Mouse (Mus musculus) heart, postnatal 0 days (tissue): ENCODE data around the gene Ifna2. TPM values are rescaled to one million over a fixed set of nuclear protein-coding genes. Genes with fewer than 3 reads are reported as not detected.

ENCODE experiments used
- ATAC-seq: fragments of 200-750 bp; cut with Nextera tagmentation; 2 replicates; pipeline ENCODE4 v1.8.0; 2017; ENCODE audit warnings: low read depth, moderate number of reproducible peaks, moderate library complexity; ENCODE audit not compliant: insufficient read depth
- DNase-seq: peaks from one replicate; pipeline ENCODE4 v3.0.0-alpha.2; 2016; ENCODE audit warnings: low spot score
- H3K27ac ChIP-seq: fragments of 300-500 bp; sonication (generic); 2 replicates; pipeline ENCODE4 v1.5.1; 2014; ENCODE audit warnings: low read depth, mild to moderate bottlenecking
- H3K27me3 ChIP-seq: fragments of 300-500 bp; sonication (generic); 2 replicates; pipeline ENCODE4 v1.6.1; 2014; ENCODE audit warnings: low read length, mixed read lengths; ENCODE audit not compliant: control insufficient read depth, insufficient read depth
- H3K36me3 ChIP-seq: fragments of 300-500 bp; sonication (generic); replicated peaks from 2 replicates; pipeline ENCODE4 v1.6.1; 2014; ENCODE audit warnings: low read length, mixed read lengths; ENCODE audit not compliant: control insufficient read depth, insufficient read depth
- H3K4me1 ChIP-seq: fragments of 300-500 bp; sonication (generic); 2 replicates; pipeline ENCODE4 v1.6.1; 2014; ENCODE audit warnings: antibody characterized with exemption; ENCODE audit not compliant: control insufficient read depth, insufficient read depth
- H3K4me2 ChIP-seq: fragments of 300-500 bp; sonication (generic); 2 replicates; pipeline ENCODE4 v1.6.1; 2014; ENCODE audit warnings: low read depth, mild to moderate bottlenecking, low read length, moderate library complexity
- H3K4me3 ChIP-seq: fragments of 300-500 bp; sonication (generic); 2 replicates; pipeline ENCODE4 v1.5.1; 2014; ENCODE audit warnings: low read depth, low read length
- H3K9ac ChIP-seq: fragments of 300-500 bp; sonication (generic); replicated peaks from 2 replicates; pipeline ENCODE4 v1.6.1; 2014; ENCODE audit warnings: low read depth, low read length, mixed read lengths
- H3K9me3 ChIP-seq: fragments of 300-500 bp; sonication (generic); replicated peaks from 2 replicates; pipeline ENCODE4 v1.6.1; 2016; ENCODE audit warnings: low read length; ENCODE audit not compliant: control insufficient read depth
- CTCF ChIP-seq: IDR thresholded peaks from 2 replicates; pipeline ENCODE4 v1.5.1; 2016; ENCODE audit warnings: antibody characterized with exemption, control low read depth, low read depth
- EP300 ChIP-seq: IDR thresholded peaks from 2 replicates; pipeline ENCODE4 v1.6.1; 2016; ENCODE audit warnings: antibody characterized with exemption, low read depth
- WGBS: fragments of 180-500 bp; shearing (Covaris S2); extraction: QIAGEN DNeasy Blood & Tissue Kit; methylation state at CpG from one replicate; pipeline ENCODE4 v1.1.7; 2014; 5-methylcytosine and 5-hydroxymethylcytosine counted together
- polyA plus RNA-seq: library from polyadenylated mRNA; unstranded; fragments of >200 nt; fragmentation: Nextera tagmentation; extraction: Ambion mirVana; gene quantifications from 2 replicates; pipeline ENCODE4 v1.2.1, GENCODE M21; 2015
- total RNA-seq: library from RNA; depleted of rRNA; stranded (reverse); fragments of >200 nt; gene quantifications from 2 replicates; pipeline ENCODE4 v1.2.3, GENCODE M21; 2014; ENCODE audit warnings: low replicate concordance; rRNA removed

Ifna2 gene
- total and polyA plus RNA-seq, 2 experiments from 2014 or later: not detected

DNA sequence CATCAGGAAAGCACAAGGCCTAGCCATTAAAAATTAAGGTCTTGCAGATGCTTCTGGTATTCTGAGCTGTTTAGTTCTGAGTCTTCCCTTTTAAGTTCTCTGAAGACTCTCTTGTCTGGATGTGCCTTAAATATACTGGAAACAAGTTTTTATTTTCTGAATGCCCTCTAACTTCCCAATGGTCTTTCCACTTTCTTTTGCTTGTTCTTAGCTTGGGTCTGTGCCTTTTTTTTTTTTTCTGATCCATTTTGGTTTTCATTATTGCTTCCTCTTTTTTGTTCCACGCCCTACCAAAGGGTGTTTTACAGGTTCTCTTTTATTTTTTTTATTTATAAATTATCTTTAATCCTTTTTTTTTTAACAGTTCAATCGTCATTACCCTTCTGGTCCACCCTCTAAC lies 39.4 kb downstream of the Ifna2 start, which contains the start of gene Ifna13:
Gene Ifna13 (minus strand): TSS at position 101 of the 400 bp plus-strand sequence.
- WGBS: 55% methylated on average over 2 of the region's 2 CpGs
- TF ChIP-seq CTCF: no peak
- no peak for TF ChIP-seq EP300
- no peak for DNase-seq
- Histone ChIP-seq H3K27me3 (no peaks in the 10 kb centered on the region), H3K36me3 (no peaks in the 10 kb centered on the region), H3K4me3 (no peak within 1 kb of the TSS), H3K27ac (no peak within 1 kb of the TSS), H3K9ac (no peak within 1 kb of the TSS), H3K9me3 (no peaks in the 10 kb centered on the region), H3K4me2 (no peak within 1 kb of the TSS), H3K4me1 (no peaks in the 10 kb centered on the region)
- ATAC-seq: no peak

DNA sequence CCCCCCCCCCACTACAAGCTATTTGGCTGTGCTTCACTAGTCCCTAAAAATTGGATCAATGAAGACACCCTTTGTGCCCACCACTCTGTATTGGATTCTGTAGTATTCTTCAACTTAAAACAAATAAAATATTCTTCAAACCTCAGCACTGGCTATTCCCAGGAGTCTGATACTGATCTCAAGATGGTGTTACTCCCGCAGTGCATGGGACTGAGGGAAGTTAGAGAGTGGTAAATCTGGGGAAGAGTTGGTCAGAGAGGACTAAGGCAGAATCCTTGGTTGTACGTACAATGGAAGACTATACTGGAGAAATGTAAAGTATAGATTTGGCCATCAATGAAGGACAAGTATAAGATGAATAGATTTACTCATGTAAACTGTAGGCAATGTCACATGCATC lies 41.2 kb downstream of the Ifna2 start:
- Histone ChIP-seq H3K9ac (no peak overlapping the region), H3K27ac (no peak overlapping the region), H3K36me3 (no peaks in the 10 kb centered on the region), H3K4me2 (no peak overlapping the region), H3K4me1 (no peaks in the 10 kb centered on the region), H3K27me3 (no peaks in the 10 kb centered on the region), H3K9me3 (no peaks in the 10 kb centered on the region), H3K4me3 (no peak overlapping the region)
- WGBS: 33% methylated on average over 2 of the region's 2 CpGs
- TF ChIP-seq EP300: no peak
- no peak for TF ChIP-seq CTCF
- no peak for ATAC-seq
- no peak for DNase-seq

DNA sequence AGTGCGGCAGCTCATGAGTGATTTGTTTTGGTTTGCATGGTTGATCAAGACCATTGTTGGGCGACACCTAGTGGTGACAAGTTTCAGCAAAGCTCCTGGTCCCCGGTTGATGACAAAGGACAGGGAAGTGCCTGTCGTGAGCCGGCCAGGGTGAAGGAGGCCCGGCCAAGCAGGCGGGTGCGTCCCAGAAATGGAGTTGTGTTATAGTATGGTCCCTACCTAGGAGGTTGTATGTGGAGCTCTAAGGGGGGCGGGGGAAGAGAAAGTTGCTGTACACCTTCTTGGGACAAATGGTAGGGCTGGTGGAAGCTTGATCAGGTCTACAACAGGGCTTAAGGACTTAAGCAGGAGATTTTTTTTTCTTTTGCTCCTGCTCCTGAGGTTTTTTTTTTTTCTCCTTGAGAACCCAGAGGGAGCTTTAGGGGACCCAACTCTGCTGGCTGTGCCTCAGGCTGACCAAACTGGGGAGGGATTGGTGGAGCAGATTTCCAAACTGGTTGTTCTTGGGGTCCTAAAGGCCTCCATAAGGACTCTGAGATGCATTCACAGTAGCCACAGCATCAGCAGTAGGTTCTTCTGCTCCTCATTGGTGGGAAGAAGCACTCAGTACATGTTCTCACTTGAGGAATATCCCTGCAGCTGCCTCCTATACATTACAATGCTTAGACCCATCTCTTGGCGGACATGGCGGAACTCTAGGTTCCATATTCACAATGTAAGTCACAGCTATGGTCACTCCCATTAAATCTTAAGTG lies 42.5 kb downstream of the Ifna2 start:
- peak overlapping the region; percentile 52 for H3K9ac ChIP-seq
- ATAC-seq (peak; percentile 82), DNase-seq (peak; percentile 99)
- H3K36me3 ChIP-seq: no peaks in the 10 kb centered on the region
- no peak overlapping the region for H3K27ac ChIP-seq
- peak overlapping the region; percentile 52 for H3K4me3 ChIP-seq
- peak overlapping the region; percentile 53 for H3K4me2 ChIP-seq
- TF ChIP-seq EP300 (no peak), CTCF (peak; percentile 90)
- WGBS: 14% methylated on average over 11 of the region's 11 CpGs
- no peaks in the 10 kb centered on the region for H3K27me3 ChIP-seq
- H3K4me1 ChIP-seq: no peaks in the 10 kb centered on the region
- H3K9me3 ChIP-seq: no peaks in the 10 kb centered on the region

DNA sequence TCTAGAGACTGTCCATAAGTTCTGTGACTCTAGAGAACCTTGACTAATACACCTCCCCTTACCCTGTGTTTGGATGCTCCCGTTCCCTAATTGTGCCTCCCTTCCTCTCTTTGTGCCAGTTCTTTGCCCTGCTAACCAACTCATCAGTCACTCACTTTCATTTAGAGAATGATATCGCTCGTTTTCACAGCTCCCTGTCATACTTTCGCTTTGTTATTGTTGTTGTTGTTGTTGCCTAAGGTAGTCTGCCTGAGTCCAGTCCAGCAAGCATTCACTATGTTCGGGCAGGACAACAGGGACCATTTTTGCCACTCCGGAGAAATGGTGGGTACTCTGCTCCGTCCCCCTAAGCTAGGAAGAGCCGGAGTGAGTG lies 43.0 kb downstream of the Ifna2 start:
- Histone ChIP-seq H3K4me2 (peak overlapping the region; percentile 53), H3K9me3 (no peaks in the 10 kb centered on the region), H3K27me3 (no peaks in the 10 kb centered on the region), H3K9ac (peak overlapping the region; percentile 52), H3K4me3 (peak overlapping the region; percentile 52), H3K27ac (no peak overlapping the region; the same call in 1 of the 2 replicates), H3K4me1 (no peaks in the 10 kb centered on the region), H3K36me3 (no peaks in the 10 kb centered on the region)
- ATAC-seq: peak; percentile 7; the same call in 1 of the 2 replicates
- WGBS: 35% methylated on average over 8 of the region's 8 CpGs
- TF ChIP-seq EP300 (no peak), CTCF (no peak)
- no peak for DNase-seq

DNA sequence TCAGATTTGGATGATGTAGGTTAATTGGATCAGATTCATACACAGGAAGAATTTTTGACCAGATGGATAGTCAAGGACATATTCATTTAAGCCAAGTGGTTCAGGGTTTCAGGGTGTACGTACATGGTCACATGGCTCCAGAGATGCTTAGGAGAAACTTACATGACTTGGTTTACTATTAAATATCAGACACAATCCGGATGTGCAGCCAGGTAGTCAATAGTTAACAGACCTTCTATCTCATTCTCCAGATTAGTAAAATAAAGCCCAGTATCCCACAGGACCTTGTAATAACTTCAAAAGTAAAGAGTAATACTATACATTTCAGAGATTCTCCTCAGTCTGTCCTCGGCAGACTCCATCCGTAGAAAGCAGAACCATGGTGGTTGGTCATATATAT lies 49.4 kb downstream of the Ifna2 start, which contains the start of gene C87499:
Gene C87499 (minus strand): TSS at position 101 of the 400 bp plus-strand sequence.
- no peaks in the 10 kb centered on the region for H3K27me3 ChIP-seq
- H3K9ac ChIP-seq: no peak within 1 kb of the TSS
- H3K9me3 ChIP-seq: no peaks in the 10 kb centered on the region
- TF ChIP-seq EP300 (no peak), CTCF (no peak)
- no peaks in the 10 kb centered on the region for H3K4me1 ChIP-seq
- no peak within 1 kb of the TSS for H3K4me3 ChIP-seq
- WGBS: 92% methylated on average over 4 of the region's 4 CpGs
- H3K27ac ChIP-seq: no peak within 1 kb of the TSS
- DNase-seq (no peak), ATAC-seq (no peak)
- no peak within 1 kb of the TSS for H3K4me2 ChIP-seq
- H3K36me3 ChIP-seq: no peaks in the 10 kb centered on the region

Other genes starting within 250 kb of the Ifna2 start
Only the 30 nearest of the 33 such genes appear.
- not detected in 2 replicates for gene Ifnb1, start 161.1 kb downstream of the Ifna2 start, total RNA-seq
- gene Ifnb1, start 161.1 kb downstream of the Ifna2 start, polyA plus RNA-seq: not detected in 2 replicates
- gene Ifna15, start 125.7 kb downstream of the Ifna2 start, total RNA-seq: not detected in 2 replicates
- not detected in 2 replicates for gene Ifna15, start 125.7 kb downstream of the Ifna2 start, polyA plus RNA-seq
- gene Ifna14, start 112.1 kb downstream of the Ifna2 start, total RNA-seq: not detected in 2 replicates
- not detected in 2 replicates for gene Ifna14, start 112.1 kb downstream of the Ifna2 start, polyA plus RNA-seq
- gene Ifna9, start 91.5 kb downstream of the Ifna2 start, total RNA-seq: not detected in 2 replicates
- gene Ifna9, start 91.5 kb downstream of the Ifna2 start, polyA plus RNA-seq: not detected in 2 replicates
- gene Ifna12, start 80.5 kb downstream of the Ifna2 start, total RNA-seq: not detected in 2 replicates
- gene Ifna12, start 80.5 kb downstream of the Ifna2 start, polyA plus RNA-seq: not detected in 2 replicates
- gene C87499, start 49.5 kb downstream of the Ifna2 start, total RNA-seq: not detected in 2 replicates
- not detected in 2 replicates for gene C87499, start 49.5 kb downstream of the Ifna2 start, polyA plus RNA-seq
- not detected in 2 replicates for gene Ifna13, start 39.5 kb downstream of the Ifna2 start, total RNA-seq
- not detected in 2 replicates for gene Ifna13, start 39.5 kb downstream of the Ifna2 start, polyA plus RNA-seq
- not detected in 2 replicates for gene Ifna16, start 7.0 kb downstream of the Ifna2 start, total RNA-seq
- gene Ifna16, start 7.0 kb downstream of the Ifna2 start, polyA plus RNA-seq: not detected in 2 replicates
- not detected in 2 replicates for gene Ifnab, start 7.4 kb upstream of the Ifna2 start, total RNA-seq
- not detected in 2 replicates for gene Ifnab, start 7.4 kb upstream of the Ifna2 start, polyA plus RNA-seq
- gene Gm26566, start 37.9 kb upstream of the Ifna2 start, total RNA-seq: 0.69 and 0.81 TPM in 2 replicates
- gene Gm26566, start 37.9 kb upstream of the Ifna2 start, polyA plus RNA-seq: 0.52 and 0.66 TPM in 2 replicates
- gene Klhl9, start 38.6 kb upstream of the Ifna2 start, total RNA-seq: 115 and 134 TPM in 2 replicates
- gene Klhl9, start 38.6 kb upstream of the Ifna2 start, polyA plus RNA-seq: 65.9 and 66.7 TPM in 2 replicates
- gene Gm13271, start 71.0 kb upstream of the Ifna2 start, total RNA-seq: not detected in 2 replicates
- not detected in 2 replicates for gene Gm13271, start 71.0 kb upstream of the Ifna2 start, polyA plus RNA-seq
- not detected in 2 replicates for gene Gm13283, start 76.2 kb upstream of the Ifna2 start, total RNA-seq
- 0.25 and 0.46 TPM in 2 replicates for gene Gm13283, start 76.2 kb upstream of the Ifna2 start, polyA plus RNA-seq
- gene Gm13290, start 89.9 kb upstream of the Ifna2 start, total RNA-seq: not detected in 2 replicates
- 0.20 TPM in 1 of 2 replicates, not detected in the other for gene Gm13290, start 89.9 kb upstream of the Ifna2 start, polyA plus RNA-seq
- gene Gm13289, start 93.0 kb upstream of the Ifna2 start, total RNA-seq: not detected in 2 replicates
- not detected in 2 replicates for gene Gm13289, start 93.0 kb upstream of the Ifna2 start, polyA plus RNA-seq
- gene Gm13272, start 95.9 kb upstream of the Ifna2 start, total RNA-seq: not detected in 2 replicates
- gene Gm13272, start 95.9 kb upstream of the Ifna2 start, polyA plus RNA-seq: not detected in 2 replicates
- gene Ifnz, start 98.2 kb upstream of the Ifna2 start, total RNA-seq: not detected in 2 replicates
- gene Ifnz, start 98.2 kb upstream of the Ifna2 start, polyA plus RNA-seq: 0.22 and 0.41 TPM in 2 replicates
- gene Gm13276, start 101.8 kb upstream of the Ifna2 start, total RNA-seq: not detected in 2 replicates
- not detected in 2 replicates for gene Gm13276, start 101.8 kb upstream of the Ifna2 start, polyA plus RNA-seq
- not detected in 2 replicates for gene Gm13277, start 104.7 kb upstream of the Ifna2 start, total RNA-seq
- gene Gm13277, start 104.7 kb upstream of the Ifna2 start, polyA plus RNA-seq: not detected in 2 replicates
- gene Gm13278, start 107.6 kb upstream of the Ifna2 start, total RNA-seq: not detected in 2 replicates
- gene Gm13278, start 107.6 kb upstream of the Ifna2 start, polyA plus RNA-seq: not detected in 2 replicates
- not detected in 2 replicates for gene Gm13275, start 110.6 kb upstream of the Ifna2 start, total RNA-seq
- gene Gm13275, start 110.6 kb upstream of the Ifna2 start, polyA plus RNA-seq: not detected in 2 replicates
- gene Gm13279, start 113.5 kb upstream of the Ifna2 start, total RNA-seq: not detected in 2 replicates
- gene Gm13279, start 113.5 kb upstream of the Ifna2 start, polyA plus RNA-seq: not detected in 2 replicates
- 0.50 and 0.66 TPM in 2 replicates for gene Gm13285, start 115.8 kb upstream of the Ifna2 start, total RNA-seq
- gene Gm13285, start 115.8 kb upstream of the Ifna2 start, polyA plus RNA-seq: 0.78 and 0.85 TPM in 2 replicates
- not detected in 2 replicates for gene Gm13287, start 119.3 kb upstream of the Ifna2 start, total RNA-seq
- gene Gm13287, start 119.3 kb upstream of the Ifna2 start, polyA plus RNA-seq: not detected in 2 replicates
- not detected in 2 replicates for gene Gm13288, start 121.6 kb upstream of the Ifna2 start, total RNA-seq
- gene Gm13288, start 121.6 kb upstream of the Ifna2 start, polyA plus RNA-seq: not detected in 2 replicates
- gene Ifna7, start 132.3 kb upstream of the Ifna2 start, total RNA-seq: not detected in 2 replicates
- gene Ifna7, start 132.3 kb upstream of the Ifna2 start, polyA plus RNA-seq: not detected in 2 replicates
- not detected in 2 replicates for gene Ifna11, start 136.0 kb upstream of the Ifna2 start, total RNA-seq
- not detected in 2 replicates for gene Ifna11, start 136.0 kb upstream of the Ifna2 start, polyA plus RNA-seq
- not detected in 2 replicates for gene Ifna6, start 143.5 kb upstream of the Ifna2 start, total RNA-seq
- not detected in 2 replicates for gene Ifna6, start 143.5 kb upstream of the Ifna2 start, polyA plus RNA-seq
- gene Ifna5, start 151.6 kb upstream of the Ifna2 start, total RNA-seq: not detected in 2 replicates
- gene Ifna5, start 151.6 kb upstream of the Ifna2 start, polyA plus RNA-seq: not detected in 2 replicates
- not detected in 2 replicates for gene Ifna4, start 157.9 kb upstream of the Ifna2 start, total RNA-seq
- gene Ifna4, start 157.9 kb upstream of the Ifna2 start, polyA plus RNA-seq: not detected in 2 replicates